Mouse (Mus musculus) heart, postnatal 4 days (tissue): ENCODE results near the gene Pcx. TPM values are rescaled to one million over a fixed set of nuclear protein-coding genes. Genes with fewer than 3 reads are reported as not detected.
"Not testable (repeated sequence)": the region's sequence is repeated elsewhere in the genome, so short reads cannot be mapped to it uniquely, and the experiment has no call there.

Experiments
- DNase-seq: peaks from one replicate; pipeline ENCODE4 v3.0.0; 2021
- total RNA-seq, 2 experiments: library from RNA; stranded (reverse); gene quantifications; 2 replicates each; pipeline ENCODE4 v1.2.3; 2021

Pcx gene
- total RNA-seq, 2 experiments from 2014 or later, result 6.9 to 8.8 TPM

DNA sequence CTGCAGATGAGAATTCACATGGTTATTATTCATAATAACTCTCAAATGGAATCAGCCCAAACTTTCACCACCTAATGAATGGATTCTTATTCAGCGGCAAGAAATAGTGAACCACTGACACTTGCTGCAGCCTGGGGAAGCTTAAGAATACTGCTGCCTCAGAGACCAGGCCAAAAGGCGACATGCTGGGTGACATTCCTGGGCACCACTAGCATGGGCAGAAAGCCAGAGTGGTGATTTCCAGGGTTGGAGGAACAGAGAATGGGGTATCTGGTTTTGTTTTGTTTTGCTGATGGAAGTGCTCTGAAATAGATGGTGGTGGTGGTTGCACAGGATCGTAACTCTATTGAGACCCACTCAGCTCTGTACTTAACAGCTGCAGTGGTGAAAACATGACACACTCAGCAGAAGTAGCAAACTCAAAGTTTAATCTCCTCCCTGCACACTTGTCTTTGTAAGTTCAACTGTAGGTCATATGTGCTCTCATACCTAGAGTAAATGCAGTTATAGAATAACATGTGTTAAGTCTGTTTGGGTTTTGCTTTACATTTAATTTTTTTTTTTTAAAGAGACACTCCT, 38.1 kb downstream of the Pcx start:
- DNase-seq, result no peak

DNA sequence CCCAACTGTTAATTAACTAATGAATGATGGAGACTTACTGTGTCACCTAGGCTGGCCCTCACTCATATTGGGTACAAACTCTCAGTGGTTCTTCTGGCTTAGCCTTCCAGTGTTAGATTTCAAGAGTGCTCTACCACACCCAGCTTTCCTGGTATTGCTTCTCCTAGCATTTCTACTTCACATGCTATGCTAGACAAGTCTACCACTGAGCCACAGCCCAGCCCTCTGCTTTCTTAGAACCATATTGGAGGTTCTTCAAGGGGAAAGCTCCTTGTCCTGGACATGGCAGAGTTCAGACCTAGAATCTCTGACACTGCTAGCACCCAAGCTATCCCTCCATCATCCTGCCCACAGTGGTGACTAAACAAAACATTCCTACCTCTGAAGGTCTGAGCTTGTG, 44.0 kb downstream of the Pcx start:
- no peak for DNase-seq

DNA sequence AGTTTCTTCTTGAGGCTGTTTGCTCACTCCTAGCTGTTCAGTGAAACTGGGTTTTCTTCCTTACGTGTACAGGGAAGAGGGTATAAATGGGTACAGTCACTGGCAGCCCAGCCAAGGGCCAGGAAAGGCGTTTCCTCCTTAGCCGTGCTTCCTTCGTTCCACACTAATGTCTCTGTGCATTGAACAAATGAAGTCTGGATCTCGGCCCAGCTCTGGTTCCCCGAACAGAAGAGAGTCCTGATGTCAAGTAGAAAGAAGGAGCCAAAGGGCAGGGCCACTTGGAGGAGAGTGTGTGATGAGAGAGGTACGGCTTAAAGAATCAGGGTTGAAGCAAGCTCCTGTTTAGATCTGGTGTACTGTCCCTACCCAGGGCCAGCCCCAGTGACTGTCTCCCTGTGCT, 44.8 kb downstream of the Pcx start:
- DNase-seq, result no peak

DNA sequence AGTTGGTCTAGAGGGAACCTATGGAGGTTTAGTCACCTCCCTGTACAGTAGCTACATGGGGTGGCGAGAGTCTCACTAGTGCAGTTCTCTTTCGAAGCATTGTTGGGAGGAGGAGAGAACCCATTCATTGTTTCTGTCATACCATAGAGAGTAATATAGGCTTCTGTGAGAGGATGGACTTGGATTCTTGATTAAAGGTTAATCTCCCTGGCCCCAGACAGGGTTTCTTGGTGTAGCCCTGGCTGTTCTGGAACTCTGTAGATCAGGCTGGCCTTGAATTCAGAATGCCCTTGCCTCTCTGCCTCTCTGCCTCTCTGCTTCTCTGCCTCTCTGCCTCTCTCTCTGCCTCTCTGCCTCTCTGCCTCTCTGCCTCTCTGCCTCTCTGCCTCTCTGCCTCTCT, 46.5 kb downstream of the Pcx start:
- DNase-seq, result no peak

DNA sequence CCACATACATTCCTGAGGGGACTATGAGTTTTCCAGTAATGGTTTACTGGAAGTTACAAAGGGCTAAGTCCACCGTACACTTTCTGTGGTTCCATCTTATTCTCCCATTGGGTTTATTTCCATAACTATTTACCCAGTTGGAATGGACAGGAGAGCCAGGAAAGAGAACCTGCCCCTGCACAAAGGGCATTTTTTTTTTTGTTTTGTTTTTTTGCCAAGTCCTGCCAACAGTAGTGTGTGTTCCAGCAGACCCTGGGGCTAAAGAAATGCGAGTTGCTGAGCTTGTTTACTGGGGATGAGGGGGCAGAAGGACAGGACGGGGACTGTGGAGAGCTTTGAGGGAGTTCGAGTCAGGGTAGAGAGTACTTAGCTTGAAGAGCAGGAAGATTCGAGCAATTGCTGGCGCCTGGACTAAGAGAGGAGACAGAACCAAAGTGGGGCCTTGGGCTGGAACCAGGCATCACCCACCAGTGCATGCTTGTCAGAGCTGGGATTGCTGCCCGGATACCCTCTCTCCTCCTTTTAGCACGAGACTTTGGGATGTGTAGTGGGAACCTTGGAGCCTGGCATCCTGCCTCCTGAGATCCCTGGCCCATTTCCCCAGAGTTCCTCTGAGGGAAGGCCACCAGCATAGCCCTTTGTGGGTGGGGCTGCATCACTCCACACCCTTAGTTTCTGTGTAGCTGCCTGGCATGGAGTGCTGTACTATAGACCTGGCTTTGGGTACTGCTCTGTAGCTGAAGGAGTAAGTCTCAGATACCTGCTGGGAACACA, 47.7 kb downstream of the Pcx start:
- peak; percentile 37 for DNase-seq

DNA sequence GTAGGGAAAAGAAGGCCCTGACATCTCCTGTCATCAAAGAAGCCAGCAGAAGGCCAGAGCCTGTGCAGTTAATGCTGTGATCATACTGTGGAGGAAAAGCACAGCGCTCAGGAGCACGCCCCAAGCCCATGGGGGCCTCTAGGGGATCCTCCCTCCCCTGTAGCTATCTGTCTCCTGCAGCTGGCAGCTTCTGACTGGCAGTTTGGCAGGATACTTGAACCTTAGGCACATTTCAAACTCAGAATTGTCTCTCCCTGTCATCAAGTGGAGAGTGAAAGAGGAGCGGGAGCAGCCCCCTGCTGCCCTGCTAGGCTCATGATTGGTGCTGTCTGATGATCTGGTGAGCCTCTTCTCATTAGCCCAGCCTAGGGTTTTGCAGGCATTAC, 48.3 kb downstream of the Pcx start:
- peak; percentile 37 for DNase-seq

DNA sequence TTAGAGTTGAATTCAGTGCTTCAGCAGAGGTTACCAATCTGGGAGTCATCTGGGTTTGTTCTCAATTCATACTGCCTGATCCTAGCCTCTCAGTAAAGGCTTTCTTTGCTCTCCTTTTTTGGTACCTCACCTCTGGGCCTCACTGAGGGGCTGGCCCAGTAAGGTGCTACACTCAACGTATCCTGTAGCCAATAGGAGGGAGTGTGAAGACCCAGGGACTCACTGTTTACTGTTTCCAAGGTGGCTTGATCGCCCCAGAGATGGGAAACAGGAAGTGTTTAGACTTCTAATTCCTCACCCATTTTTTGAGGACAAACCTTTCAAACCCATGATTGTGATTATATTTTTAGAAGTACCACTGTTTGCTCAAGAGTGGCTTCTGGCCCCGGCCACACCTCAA, 48.7 kb downstream of the Pcx start:
- no peak for DNase-seq

DNA sequence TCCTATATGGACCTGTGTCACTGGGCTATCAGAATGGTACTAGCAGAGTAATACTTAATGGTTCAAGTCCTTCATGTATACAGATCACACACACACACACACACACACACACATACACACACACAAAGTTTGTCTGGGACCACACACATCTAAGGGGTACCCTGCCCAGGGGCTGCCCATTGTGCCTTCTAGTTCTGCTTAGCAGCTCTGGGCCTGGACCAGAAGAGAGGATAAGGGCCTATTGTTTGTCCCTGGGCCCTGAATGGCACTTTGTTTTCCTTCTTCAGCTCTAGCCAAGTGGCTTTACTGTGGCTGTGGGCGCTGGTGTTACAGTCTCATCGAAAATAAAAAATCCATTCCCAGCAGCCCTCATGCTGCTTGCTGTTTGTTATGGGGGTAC, 49.3 kb downstream of the Pcx start:
- no peak for DNase-seq

DNA sequence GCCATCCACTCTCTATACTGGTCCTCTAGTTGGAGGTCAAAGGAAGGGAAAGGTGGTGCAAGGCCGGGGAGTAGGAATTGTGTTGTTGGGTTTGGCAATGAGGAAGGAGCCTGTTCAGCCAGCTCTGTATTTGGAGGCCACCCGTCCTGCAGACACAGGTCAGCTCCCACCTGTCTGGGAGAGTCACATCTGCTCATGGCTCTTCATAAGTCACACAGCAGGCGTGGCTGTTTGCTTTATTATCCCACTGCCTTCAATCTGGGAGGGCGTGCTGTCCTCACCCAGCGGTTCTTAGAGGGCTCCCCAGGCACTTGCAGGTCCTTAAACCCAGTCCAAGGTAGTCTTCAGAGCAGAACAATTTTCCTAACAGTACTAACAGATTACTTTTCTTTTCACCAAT, 49.9 kb downstream of the Pcx start:
- no peak for DNase-seq

DNA sequence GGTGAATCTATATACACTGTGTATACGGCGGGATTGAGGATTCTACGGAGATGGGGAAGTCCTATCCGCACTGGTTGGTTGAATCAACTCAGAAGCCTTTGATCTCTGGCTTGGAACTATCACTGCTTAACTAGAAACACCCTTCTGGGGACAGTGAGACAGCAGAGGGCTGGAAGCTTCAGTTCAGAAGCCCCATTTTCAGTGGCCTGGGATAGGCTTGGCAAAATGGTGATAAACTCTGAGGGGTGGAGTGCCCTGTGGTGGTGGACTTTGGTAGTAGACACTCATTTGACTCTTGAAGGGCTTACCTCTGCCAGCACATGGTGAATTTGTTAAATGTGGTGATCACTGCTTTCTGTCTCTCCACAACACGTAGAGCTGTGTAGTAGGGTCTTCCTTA, 55.4 kb downstream of the Pcx start:
- DNase-seq, result no peak

DNA sequence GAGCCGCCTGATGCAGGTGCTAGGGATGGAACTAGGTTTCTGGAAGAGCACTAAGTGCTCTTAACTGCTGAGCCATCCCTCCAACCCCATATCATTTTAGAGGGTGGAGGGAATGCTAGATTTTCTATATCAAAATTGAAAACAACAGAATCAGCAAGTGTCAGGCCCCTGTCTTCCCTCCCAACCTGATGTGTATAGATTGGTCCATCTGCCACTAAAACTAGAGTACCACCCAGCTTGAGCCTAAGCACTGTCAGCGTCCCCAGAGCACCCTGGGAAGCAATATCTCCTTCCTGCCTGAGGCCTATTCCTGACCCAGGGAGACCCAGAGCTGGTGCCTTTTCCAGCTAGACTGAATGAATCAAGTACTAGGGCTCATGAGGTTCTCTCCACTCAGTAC, 56.6 kb downstream of the Pcx start:
- no peak for DNase-seq

DNA sequence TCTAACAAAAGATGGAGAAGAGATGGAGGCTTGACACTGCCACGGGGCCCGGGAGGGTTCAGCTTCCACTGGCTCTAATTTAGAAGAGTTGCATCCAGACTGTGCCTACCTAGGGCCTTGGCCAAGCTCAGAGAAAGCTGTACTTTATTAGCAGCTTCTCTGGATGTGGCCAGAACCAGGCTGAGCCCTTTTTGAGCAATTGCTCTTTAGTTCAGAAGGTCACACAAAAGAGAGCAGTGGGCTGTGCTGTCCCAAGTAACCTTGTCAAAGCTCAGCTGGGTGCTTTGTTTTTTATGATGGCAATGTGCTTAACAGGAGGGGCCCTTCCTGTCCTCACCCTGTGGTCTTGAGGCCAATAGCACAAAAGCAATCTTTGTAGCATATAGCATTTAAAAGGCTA, 57.4 kb downstream of the Pcx start:
- no peak for DNase-seq

DNA sequence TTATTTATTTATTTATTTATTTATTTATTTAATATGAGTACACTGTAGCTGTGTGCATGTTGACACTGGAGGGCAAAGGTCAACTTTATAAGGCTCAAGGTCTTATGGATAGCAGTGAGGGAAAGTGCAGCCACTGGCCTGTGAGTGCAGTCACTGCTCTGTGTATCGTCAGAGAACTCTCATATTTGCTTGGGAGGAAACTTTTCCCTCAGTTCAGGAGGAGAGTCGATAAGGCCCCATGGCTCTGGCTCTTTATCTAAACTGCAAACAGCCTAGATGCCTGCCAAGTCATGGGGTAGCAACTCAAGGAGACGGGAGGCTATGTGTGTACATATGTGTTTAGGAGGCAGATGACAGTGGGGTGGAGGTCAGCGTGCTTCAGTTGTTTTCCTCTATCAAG, 58.6 kb downstream of the Pcx start:
- DNase-seq, result no peak

DNA sequence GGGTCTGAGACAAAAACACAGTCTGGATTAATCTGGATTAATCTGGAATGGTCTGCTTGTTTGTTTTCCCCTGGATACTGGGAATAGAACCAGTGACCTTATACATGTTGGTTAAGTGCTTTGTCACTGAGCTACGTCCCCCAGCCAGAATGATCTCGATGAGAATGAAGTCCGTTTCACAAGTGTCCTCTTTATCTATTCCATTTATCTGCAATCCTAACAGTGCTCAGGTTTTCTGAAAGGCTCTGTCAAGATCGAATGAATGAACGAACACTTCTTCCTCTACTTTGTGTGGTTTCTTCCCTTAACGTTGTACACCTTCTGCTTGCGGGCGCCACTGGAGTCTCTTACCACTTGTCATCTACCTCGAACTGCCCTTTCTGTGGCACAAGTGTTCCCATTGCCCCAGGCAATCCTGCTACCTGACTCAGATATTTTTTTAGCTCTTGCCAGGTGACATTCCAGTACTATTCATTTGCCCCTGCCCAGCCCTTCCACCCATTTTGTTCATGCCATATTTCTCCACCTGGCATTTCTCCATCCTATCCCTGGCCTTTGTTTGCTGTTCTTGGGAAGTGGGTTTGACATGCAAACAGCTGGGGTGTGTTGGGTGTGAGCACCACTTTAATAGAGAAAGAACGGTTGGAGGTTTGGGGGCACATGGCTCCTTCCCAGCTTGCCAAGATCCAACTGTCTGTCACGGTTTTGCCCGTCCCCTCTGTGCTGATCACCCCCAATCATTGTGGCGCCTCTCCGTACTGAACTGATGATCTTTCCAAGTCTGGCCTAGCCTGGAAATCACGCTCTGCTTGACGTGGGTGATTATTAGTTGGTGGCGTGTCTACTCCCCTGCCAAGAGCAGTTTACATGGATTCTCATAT, 59.3 kb downstream of the Pcx start:
- no peak for DNase-seq

DNA sequence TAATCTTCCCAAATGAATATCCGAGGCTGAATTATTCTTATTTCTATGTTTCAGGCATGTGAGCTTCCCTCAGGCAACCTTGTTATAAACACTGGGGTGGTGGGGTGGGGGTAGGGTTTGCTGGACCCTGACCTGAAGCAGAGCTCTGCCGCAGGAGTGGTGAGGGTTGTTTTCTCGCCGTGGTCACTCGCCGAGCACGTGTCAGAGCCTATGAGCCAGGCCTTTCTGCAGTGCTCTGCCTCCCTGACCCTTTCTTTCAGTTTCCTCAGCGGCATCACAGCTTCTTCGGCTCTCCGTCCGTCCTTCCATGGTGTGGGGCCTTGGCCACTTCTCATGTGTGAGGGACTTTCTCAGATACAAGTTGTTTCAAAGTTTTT, 60.0 kb downstream of the Pcx start:
- no peak for DNase-seq

DNA sequence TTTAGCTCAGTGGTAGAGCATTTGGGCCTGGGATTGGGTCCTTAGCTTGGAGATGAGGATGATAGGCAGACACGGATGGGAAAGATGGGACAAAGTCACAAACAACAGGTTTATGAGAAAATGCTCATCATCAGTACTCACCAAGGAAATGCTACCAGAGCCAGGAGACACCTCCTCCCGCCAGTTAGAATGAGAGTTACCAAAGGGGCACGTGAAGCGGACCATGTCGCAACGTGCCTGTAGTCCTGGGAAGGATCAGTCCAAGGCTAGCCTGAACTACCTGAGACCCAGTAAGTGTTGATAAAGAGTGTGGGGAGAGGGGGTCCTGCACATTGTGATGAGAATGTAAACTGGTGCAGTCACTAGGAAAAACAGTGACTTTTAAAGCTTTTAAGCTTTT, 60.5 kb downstream of the Pcx start:
- no peak for DNase-seq

DNA sequence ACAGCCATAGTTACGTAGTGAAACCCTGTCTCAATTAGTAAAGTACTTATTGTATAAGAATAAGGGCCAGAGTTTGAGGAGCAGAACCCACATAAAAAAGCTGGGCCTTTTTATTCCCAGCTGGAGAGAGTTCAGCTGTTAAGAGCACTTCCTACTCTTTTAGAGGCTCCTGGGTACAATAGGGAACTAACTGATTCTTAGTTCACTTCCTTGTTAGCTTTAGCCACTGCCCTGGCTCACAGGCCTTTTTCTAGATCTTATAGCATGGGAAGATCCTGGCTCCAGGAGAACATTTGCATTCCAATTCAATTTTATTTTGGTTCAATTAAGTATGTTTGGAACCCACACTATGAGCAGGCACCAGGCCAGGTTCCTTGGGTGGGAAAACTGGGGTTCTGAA, 61.4 kb downstream of the Pcx start:
- no peak for DNase-seq

DNA sequence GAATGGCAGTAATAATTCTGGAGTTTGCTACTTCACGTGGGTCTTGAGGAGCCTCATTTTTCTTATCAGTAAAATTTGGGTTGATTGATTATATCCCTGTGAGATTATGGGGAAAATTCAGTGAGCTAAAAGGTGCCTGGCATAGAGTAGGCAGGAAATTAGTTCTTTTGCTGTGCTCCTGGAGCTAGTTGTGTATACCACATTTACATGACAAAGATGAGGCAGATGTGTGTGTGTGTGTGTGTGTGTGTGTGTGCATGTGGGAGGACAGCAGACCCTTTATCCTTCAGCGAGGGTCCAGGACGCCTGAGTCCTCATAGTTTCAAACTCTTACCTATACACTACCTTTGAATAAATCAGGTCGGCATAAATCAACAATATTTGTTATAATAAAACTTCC, 61.8 kb downstream of the Pcx start:
- no peak for DNase-seq

DNA sequence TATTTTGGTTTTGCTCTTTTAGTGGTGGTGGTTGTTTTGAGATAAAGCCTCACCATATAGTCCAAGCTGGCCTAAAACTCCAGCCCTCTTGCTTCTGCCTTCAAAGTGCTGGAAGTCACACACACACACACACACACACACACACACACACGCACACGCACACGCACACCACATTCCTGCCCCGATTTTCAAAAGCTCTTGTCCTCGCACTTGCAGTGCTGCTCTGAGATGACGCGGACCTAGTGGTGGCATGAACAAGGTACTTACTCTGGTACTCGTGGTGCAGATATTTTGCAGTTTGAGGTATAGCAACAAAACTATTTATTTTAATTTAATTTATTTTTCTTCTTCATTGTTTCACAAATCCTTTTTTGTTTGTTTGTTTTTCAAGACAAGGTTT, 62.2 kb downstream of the Pcx start:
- no peak for DNase-seq

DNA sequence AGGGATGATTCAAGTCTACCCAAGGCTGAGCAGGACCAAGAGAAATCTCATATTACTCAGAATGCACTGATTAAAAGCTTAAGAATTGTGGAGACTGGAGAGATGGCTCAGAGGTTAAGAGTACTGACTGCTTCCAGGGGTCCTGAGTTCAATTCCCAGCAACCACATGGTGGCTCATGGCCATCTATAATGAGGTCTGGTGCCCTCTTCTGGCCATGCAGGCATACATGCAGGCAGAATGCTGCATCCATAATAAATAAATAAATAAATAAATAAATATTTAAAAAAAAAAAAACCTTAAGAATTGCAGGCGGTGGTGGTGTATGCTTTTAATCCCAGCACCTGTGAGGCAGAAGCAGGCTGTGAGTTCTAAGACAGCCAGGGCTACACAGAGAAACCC, 63.0 kb downstream of the Pcx start:
- no peak for DNase-seq

DNA sequence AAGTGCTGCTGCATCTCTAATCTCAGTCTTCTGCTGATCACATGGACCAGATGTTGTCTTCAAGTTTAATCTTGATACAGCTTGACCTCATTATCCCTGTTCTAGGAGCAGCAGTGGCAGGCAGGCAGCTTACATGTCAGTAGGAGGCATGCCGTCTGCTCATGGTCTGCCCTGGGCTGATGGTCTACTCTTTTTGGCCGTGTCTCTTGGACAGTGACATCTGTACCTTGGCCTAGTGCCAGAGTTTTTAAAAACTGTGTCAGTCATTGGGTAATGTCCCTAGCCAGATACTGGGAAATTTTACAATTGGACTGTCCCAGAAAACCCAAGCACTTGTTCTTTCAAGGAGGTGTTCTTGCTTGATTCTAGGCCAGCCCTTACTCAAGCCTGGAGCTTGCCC, 68.5 kb downstream of the Pcx start:
- DNase-seq, result peak; percentile 21

DNA sequence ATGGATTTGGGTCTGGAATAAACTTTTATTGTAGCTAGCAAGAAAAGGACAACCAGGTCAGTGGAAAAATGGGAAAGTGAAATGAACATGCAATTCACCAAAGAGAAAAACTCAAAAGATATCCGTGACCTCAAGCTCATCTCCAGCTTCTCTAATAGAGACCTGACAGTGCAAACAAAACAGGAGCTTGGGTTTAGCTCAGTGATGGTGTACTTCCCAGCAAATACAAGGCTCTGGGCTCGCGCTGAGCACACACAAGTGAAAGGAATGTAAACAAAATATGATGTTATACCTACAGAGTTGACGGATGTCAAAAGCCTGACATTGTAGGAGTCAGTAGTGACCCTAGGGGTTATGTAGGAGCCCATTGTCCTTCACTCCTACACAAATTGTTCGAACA, 69.0 kb downstream of the Pcx start:
- DNase-seq, result no peak

DNA sequence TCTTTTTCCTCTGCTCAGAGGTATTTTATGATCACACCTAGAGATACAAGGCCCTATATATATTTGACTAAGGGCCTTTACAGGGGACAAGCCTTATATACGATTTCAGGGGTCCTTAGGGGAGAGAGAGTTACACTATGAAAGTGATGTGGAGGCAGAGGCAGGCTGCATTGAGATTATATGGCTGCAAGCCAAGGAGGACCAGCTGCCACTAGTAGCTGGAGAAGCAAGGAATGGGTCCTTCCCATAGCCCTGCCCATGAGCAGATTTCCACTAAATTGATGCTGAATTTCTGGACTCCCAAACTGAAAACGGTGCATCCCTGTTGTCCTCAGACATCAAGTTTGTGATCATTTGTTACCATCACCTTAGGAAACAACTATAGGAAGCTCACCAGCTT, 73.6 kb downstream of the Pcx start:
- no peak for DNase-seq

DNA sequence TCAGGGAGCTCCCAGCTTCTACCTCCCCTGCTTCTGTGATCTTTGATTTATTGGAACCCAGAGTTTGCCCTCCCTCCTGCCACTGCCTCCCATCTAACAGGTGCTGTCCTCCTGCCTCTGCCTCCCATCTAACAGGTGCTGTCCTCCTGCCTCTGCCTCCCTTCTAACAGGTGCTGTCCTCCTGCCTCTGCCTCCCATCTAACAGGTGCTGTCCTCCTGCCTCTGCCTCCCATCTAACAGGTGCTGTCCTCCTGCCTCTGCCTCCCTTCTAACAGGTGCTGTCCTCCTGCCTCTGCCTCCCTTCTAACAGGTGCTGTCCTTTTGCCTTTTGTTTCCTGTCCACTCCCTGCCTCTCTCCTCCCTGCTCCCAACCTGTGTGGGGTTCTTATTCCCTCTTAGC, 76.5 kb downstream of the Pcx start:
- not testable (repeated sequence) for DNase-seq
